Mouse (Mus musculus) ES-E14 (cell line): ENCODE data around the gene Cadm1. TPM values are rescaled to one million over a fixed set of nuclear protein-coding genes. Genes with fewer than 3 reads are reported as not detected.

ENCODE experiments used
- DNase-seq: peaks from one replicate; pipeline ENCODE4 v3.0.0-alpha.2; 2013; ENCODE audit warnings: low read depth, low spot score
- H3K27ac ChIP-seq: 2 replicates; pipeline ENCODE4 v1.5.1; 2012; ENCODE audit warnings: low read depth, mild to moderate bottlenecking, low read length, moderate library complexity, mixed read lengths; ENCODE audit not compliant: poor library complexity, insufficient read depth, severe bottlenecking
- H3K36me3 ChIP-seq: 2 replicates; pipeline ENCODE4 v1.6.1; 2012; ENCODE audit warnings: mild to moderate bottlenecking, low read length, moderate library complexity, mixed read lengths; ENCODE audit not compliant: control insufficient read depth, poor library complexity, insufficient read depth, severe bottlenecking
- H3K4me1 ChIP-seq, 2 experiments: fragments of 150-350 bp in 1 of 2; sonication (generic) in 1 of 2; 2 replicates each; pipeline ENCODE4 v1.6.1; 2012; ENCODE audit warnings: low read length in 2 of 2, mild to moderate bottlenecking in 1 of 2, mixed read lengths in 1 of 2; ENCODE audit not compliant: control insufficient read depth in 2 of 2, insufficient read depth in 2 of 2, poor library complexity in 1 of 2
- H3K4me3 ChIP-seq, 2 experiments: fragments of 150-350 bp in 1 of 2; sonication (generic) in 1 of 2; 2 replicates each; pipeline ENCODE4 v1.5.1; 2012; ENCODE audit warnings: low read length in 2 of 2, low read depth in 1 of 2, mild to moderate bottlenecking in 1 of 2, mixed read lengths in 1 of 2; ENCODE audit not compliant: insufficient read depth in 1 of 2, poor library complexity in 1 of 2, severe bottlenecking in 1 of 2
- H3K9ac ChIP-seq: 2 replicates; pipeline ENCODE4 v1.6.1; 2012; ENCODE audit warnings: low read depth, mild to moderate bottlenecking, low read length, mixed read lengths; ENCODE audit not compliant: poor library complexity, insufficient read depth, severe bottlenecking
- H3K9me3 ChIP-seq: fragments of 150-350 bp; sonication (generic); 2 replicates; pipeline ENCODE4 v1.6.1; 2012; ENCODE audit warnings: low read depth, mild to moderate bottlenecking, low read length; ENCODE audit not compliant: control insufficient read depth, insufficient read depth
- CHD2 ChIP-seq: IDR thresholded peaks from 2 replicates; pipeline ENCODE4 v1.6.1; 2014; ENCODE audit warnings: mild to moderate bottlenecking, low read depth, low read length, inconsistent platforms
- HCFC1 ChIP-seq: IDR thresholded peaks from 2 replicates; pipeline ENCODE4 v1.6.1; 2012; ENCODE audit warnings: low read length, inconsistent platforms, borderline replicate concordance; ENCODE audit not compliant: insufficient read depth
- MAFK ChIP-seq: IDR thresholded peaks from 2 replicates; pipeline ENCODE4 v1.6.1; 2014; ENCODE audit warnings: mild to moderate bottlenecking, low read depth, low read length, inconsistent platforms; ENCODE audit not compliant: insufficient read depth
- ZC3H11A ChIP-seq: IDR thresholded peaks from 2 replicates; pipeline ENCODE4 v1.6.1; 2012; ENCODE audit warnings: low read depth, mild to moderate bottlenecking, inconsistent platforms, low read length, borderline replicate concordance
- ZNF384 ChIP-seq: IDR thresholded peaks from 2 replicates; pipeline ENCODE4 v1.6.1; 2012; ENCODE audit warnings: low read depth, low read length, inconsistent platforms
- in situ Hi-C, 2 experiments: fragments of 600-800 bp; cut with MboI; formaldehyde crosslinking; loops; one replicate each; pipeline ENCODE4 v1.15.1; 2025; ENCODE audit warnings: low sequenced_read_pairs in 2 of 2, inconsistent platforms in 1 of 2; ENCODE audit not compliant: unreplicated experiment in 2 of 2
- total RNA-seq: library from RNA; depleted of rRNA; stranded (reverse); fragments of 300-350 nt; gene quantifications from 2 replicates; pipeline ENCODE4 v1.2.3, GENCODE M21; 2012

Gene Cadm1
- total RNA-seq, 1 experiment = 78.7 TPM

DNA sequence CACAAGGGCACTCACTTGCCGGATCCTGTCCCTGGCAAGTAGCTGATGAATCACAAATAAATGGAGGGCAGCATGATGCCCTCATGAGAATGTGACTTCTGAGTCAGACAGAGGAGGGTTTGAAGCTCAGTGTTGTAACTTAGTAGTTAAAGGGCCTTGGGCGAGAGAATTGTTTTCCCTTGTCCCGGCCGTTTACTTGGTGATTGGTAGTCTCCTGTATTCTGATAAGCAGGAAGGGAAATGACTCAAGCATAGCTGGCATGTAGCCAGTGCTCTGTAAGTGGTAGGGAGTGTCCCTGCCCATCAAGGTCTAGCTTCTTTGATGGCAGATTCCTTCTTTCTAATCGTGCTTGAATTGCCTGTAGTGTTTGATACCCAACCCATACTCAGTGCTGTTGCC, 59.9 kb downstream of the Cadm1 start:
- no peak for DNase-seq
- Histone ChIP-seq H3K9ac (no peak overlapping the region), H3K9me3 (no peaks in the 10 kb centered on the region), H3K4me1 (peaks cover 0 to 9% of the 10 kb centered on the region in 2 experiments; a peak in 2 of 4 replicates), H3K4me3 (no peak overlapping the region), H3K27ac (no peak overlapping the region), H3K36me3 (no peaks in the 10 kb centered on the region)
- in situ Hi-C loops = no loop called here
- TF ChIP-seq MAFK = no peak
- TF ChIP-seq ZNF384 = no peak
- TF ChIP-seq HCFC1 = no peak
- TF ChIP-seq ZC3H11A = no peak
- no peak for TF ChIP-seq CHD2

DNA sequence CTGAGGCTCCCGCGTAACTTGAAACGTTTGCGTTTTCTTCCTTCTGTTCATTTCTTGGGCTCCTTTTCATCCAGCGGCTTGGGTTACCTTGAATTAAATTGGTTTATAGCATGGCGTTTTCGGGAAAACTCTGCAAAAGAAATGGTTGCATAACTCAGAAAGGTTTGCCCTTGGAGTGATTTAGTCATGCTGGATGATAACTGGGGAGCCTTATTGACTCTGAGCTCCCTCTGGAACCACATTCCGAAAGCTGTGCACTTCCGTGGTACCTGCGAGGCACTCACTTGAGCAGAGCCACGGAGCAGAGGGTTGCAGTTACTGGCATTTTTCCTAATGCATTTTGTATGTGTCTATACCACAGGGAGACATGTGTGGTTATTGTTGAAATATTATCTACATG, 71.6 kb downstream of the Cadm1 start:
- H3K9me3 ChIP-seq = no peaks in the 10 kb centered on the region
- no peaks in the 10 kb centered on the region; the same call in 1 of the 2 replicates for H3K36me3 ChIP-seq
- peaks cover 1 to 13% of the 10 kb centered on the region in 2 experiments; a peak in 1 of 4 replicates for H3K4me1 ChIP-seq
- H3K4me3 ChIP-seq = no peak overlapping the region
- DNase-seq = no peak
- no peak overlapping the region for H3K9ac ChIP-seq
- no peak for TF ChIP-seq MAFK
- in situ Hi-C loops = no loop called here
- no peak overlapping the region for H3K27ac ChIP-seq

DNA sequence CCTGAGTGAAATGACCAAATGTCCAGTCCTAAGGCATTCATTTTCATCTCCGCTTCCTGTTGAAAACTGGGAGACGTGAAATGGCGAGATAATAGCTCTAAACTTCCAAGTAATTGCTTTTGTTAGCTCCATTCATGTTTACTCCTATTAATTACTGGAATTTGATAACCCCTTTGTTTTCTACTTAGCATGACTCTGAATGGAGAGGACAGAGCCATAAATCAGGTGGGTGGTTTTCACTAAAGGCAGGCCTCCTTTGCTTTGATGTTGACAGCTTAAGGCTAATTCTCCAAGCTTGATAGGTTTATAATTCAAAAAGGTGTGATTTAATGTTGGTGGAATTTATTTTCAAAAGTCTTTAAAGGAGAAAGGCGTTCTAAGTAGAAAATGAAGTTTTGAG, 74.0 kb downstream of the Cadm1 start:
- no peak for DNase-seq
- Histone ChIP-seq H3K4me3 (no peak overlapping the region), H3K9ac (no peak overlapping the region), H3K9me3 (no peaks in the 10 kb centered on the region), H3K4me1 (peaks cover 1 to 12% of the 10 kb centered on the region in 2 experiments; a peak in 1 of 4 replicates), H3K27ac (no peak overlapping the region), H3K36me3 (no peaks in the 10 kb centered on the region)
- no peak for TF ChIP-seq ZNF384
- TF ChIP-seq CHD2 = no peak
- TF ChIP-seq ZC3H11A = no peak
- in situ Hi-C loops = no loop called here

DNA sequence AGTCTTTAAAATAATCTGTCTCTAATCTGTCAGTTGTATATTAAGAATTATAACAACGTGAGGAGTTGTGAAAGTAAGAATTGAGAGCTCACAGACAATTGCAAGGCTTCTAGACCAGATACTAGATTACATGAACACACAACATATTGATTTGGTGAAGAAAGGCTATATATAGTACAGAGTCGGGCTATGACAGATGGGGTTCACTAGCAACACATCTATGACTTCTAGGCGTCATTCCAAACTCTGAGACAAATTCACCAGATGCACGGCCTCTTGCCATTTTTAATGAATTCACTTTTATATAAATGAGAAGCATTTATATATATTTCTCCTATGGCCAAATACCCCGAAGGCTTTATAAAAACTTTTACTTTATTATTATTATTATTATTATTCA, 75.7 kb downstream of the Cadm1 start:
- Histone ChIP-seq H3K4me1 (peaks cover 1 to 4% of the 10 kb centered on the region in 2 experiments; a peak in 1 of 4 replicates), H3K9me3 (no peaks in the 10 kb centered on the region), H3K9ac (no peak overlapping the region), H3K36me3 (no peaks in the 10 kb centered on the region), H3K4me3 (no peak overlapping the region), H3K27ac (no peak overlapping the region)
- no peak for DNase-seq
- no peak for TF ChIP-seq MAFK
- no peak for TF ChIP-seq ZC3H11A
- no peak for TF ChIP-seq CHD2
- no peak for TF ChIP-seq ZNF384
- TF ChIP-seq HCFC1 = no peak
- in situ Hi-C loops = no loop called here

DNA sequence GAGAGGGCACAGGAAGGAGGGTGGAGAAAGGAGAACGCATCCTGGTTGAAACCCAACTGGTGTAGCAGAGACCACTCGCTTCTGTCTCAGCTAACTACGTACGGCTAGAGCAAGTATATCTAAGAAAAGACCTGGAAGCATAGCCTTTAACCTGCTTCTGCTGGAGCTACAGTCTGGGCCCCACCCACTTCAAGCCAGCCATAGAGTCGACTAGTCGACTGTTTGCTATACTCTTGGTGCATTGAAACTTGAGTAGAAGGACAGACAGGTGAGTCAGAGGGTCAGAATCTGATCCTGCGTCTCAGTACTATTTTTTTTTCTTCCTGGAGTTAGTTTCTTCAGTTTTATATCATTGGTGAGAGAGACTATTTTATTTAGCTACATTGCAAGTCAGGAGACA, 78.5 kb downstream of the Cadm1 start:
- H3K27ac ChIP-seq = 0 out of 2 replicates have a peak overlapping the region, but pooled peaks have one; percentile 10
- no peaks in the 10 kb centered on the region for H3K36me3 ChIP-seq
- TF ChIP-seq CHD2 = no peak
- TF ChIP-seq ZC3H11A = no peak
- TF ChIP-seq ZNF384 = no peak
- no peak for TF ChIP-seq HCFC1
- TF ChIP-seq MAFK = no peak
- no peak overlapping the region for H3K4me3 ChIP-seq
- in situ Hi-C loops = no loop called here
- no peak for DNase-seq
- H3K9ac ChIP-seq = no peak overlapping the region
- H3K4me1 ChIP-seq = peaks cover 0 to 4% of the 10 kb centered on the region in 2 experiments; a peak in 1 of 4 replicates
- H3K9me3 ChIP-seq = no peaks in the 10 kb centered on the region
